In the genomic region with DNA sequence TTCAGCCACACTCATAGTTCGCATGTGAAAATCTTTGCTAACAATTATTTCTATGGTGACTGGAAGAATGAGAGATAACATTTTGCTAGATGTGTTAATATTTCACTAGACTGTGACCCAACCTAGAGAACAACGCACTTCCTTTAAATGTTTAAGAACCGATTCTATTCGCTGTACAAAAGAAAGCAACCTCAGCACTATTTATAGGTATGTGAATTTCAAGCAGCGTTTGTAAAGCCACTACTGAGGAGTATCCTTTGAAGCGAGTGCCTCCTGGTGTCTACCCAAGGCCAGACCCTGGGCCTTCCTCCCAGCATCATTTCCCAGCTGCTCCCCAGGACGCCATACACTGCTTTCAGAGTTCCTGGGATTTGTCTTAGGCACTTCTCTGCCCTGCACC, we compare ENCODE assay signal across 17 mouse cellular contexts. TPM values are rescaled to one million over a fixed set of nuclear protein-coding genes. Genes with fewer than 3 reads are reported as not detected.
DNase-seq lines count a peak whose midpoint lies in the region; ATAC-seq and TF ChIP-seq lines count a peak whose summit lies in the region.
"Had no signal": no experiment of that assay in that cellular context is flagged by ENCODE, and none has a peak within 500 bp of the region (broad histone marks: within the 10 kb centered on the region; RNA-seq: fewer than 3 reads in every experiment).

No protein-coding gene starts in this region.

- H3K4me2 ChIP-seq in hindbrain, embryonic 12.5 days (replicated peaks): peak overlapping the region; percentile 65
- no peak overlapping the region for H3K4me2 ChIP-seq in hindbrain, embryonic 11.5 days (replicated peaks; ENCODE audit: low read depth, low read length)
- peak overlapping the region; percentile 91 for H3K4me2 ChIP-seq in neural tube, embryonic 12.5 days (replicated peaks)
- H3K4me2 ChIP-seq in hindbrain, postnatal 0 days (ENCODE audit: low read depth, low read length): peak overlapping the region; percentile 86
- H3K4me2 ChIP-seq in stomach, postnatal 0 days (replicated peaks; ENCODE audit: low read depth): no peak overlapping the region
- H3K4me2 ChIP-seq: limb, embryonic 15.5 days had no signal

- H3K27me3 ChIP-seq in hindbrain, embryonic 12.5 days: peaks cover 5% of the 10 kb centered on the region
- 0 out of 2 replicates have a peak, but pooled peaks cover 3% of the 10 kb centered on the region for H3K27me3 ChIP-seq in hindbrain, embryonic 11.5 days (ENCODE audit: control insufficient read depth, insufficient read depth, low read length)
- H3K27me3 ChIP-seq in neural tube, embryonic 12.5 days (replicated peaks): peaks cover 11% of the 10 kb centered on the region
- H3K27me3 ChIP-seq in hindbrain, postnatal 0 days (ENCODE audit: insufficient read depth, low read length): no peaks in the 10 kb centered on the region
- no peaks in the 10 kb centered on the region for H3K27me3 ChIP-seq in stomach, postnatal 0 days (ENCODE audit: control insufficient read depth, insufficient read depth, low read length)

- H3K4me1 ChIP-seq in hindbrain, embryonic 12.5 days: peaks cover 37% of the 10 kb centered on the region
- H3K4me1 ChIP-seq in hindbrain, embryonic 11.5 days (replicated peaks; ENCODE audit: control insufficient read depth, insufficient read depth, low read length): peaks cover 7% of the 10 kb centered on the region; the same call in 1 of the 2 replicates
- H3K4me1 ChIP-seq in neural tube, embryonic 12.5 days: peaks cover 37% of the 10 kb centered on the region
- H3K4me1 ChIP-seq in hindbrain, postnatal 0 days (ENCODE audit: insufficient read depth, low read length): peaks cover 26% of the 10 kb centered on the region
- H3K4me1 ChIP-seq in stomach, postnatal 0 days (replicated peaks; ENCODE audit: control insufficient read depth, insufficient read depth): peaks cover 6% of the 10 kb centered on the region

- no peak for TF ChIP-seq EP300 in stomach, postnatal 0 days (optimal IDR thresholded peaks at IDR 0.05)

- no peak overlapping the region for H3K4me3 ChIP-seq in hindbrain, embryonic 12.5 days
- H3K4me3 ChIP-seq in hindbrain, embryonic 11.5 days (ENCODE audit: low read depth, low read length): no peak overlapping the region
- no peak overlapping the region for H3K4me3 ChIP-seq in neural tube, embryonic 12.5 days
- no peak overlapping the region for H3K4me3 ChIP-seq in hindbrain, postnatal 0 days (ENCODE audit: low read length)
- H3K4me3 ChIP-seq in stomach, postnatal 0 days (ENCODE audit: low read depth, low read length): no peak overlapping the region
- H3K4me3 ChIP-seq: limb, embryonic 15.5 days; myocyte had no signal

- no peak for DNase-seq in hindbrain, embryonic 11.5 days (ENCODE audit: low spot score)
- DNase-seq in neural tube, embryonic 10.5 days (ENCODE audit: extremely low spot score, low spot score): no peak
- DNase-seq in hindbrain, postnatal 0 days (ENCODE audit: low spot score): no peak
- no peak for DNase-seq in stomach, postnatal 0 days (ENCODE audit: low spot score)
- DNase-seq in cerebellum, postnatal 4 days (ENCODE audit: low spot score in 2 of 2): no peak
- DNase-seq: adrenal gland, postnatal 14 days; cerebellum, adult 9-10 months; gastrocnemius, postnatal 10 days; layer of hippocampus, adult 9-11 months; lung, adult 2 months; thymus, adult 2 months had no signal

- H3K36me3 ChIP-seq in hindbrain, embryonic 12.5 days: peaks cover 26% of the 10 kb centered on the region
- no peaks in the 10 kb centered on the region for H3K36me3 ChIP-seq in hindbrain, embryonic 11.5 days (ENCODE audit: control insufficient read depth, insufficient read depth, low read length)
- peaks cover 23% of the 10 kb centered on the region; the same call in 1 of the 2 replicates for H3K36me3 ChIP-seq in neural tube, embryonic 12.5 days
- peaks cover 7% of the 10 kb centered on the region; the same call in 1 of the 2 replicates for H3K36me3 ChIP-seq in hindbrain, postnatal 0 days (ENCODE audit: insufficient read depth, low read length)
- H3K36me3 ChIP-seq in stomach, postnatal 0 days (ENCODE audit: control insufficient read depth, insufficient read depth, low read length): no peaks in the 10 kb centered on the region

- no peak for ATAC-seq in hindbrain, embryonic 12.5 days (ENCODE audit: low FRiP score)
- no peak for ATAC-seq in hindbrain, embryonic 11.5 days (ENCODE audit: low FRiP score)
- ATAC-seq in neural tube, embryonic 12.5 days (ENCODE audit: low FRiP score, low read depth): no peak
- no peak for ATAC-seq in hindbrain, postnatal 0 days
- ATAC-seq in stomach, postnatal 0 days (ENCODE audit: low FRiP score, low TSS enrichment): peak; percentile 11; the same call in 1 of the 2 replicates
- ATAC-seq in megakaryocyte, adult 5-6 weeks (ENCODE audit: poor library complexity, severe bottlenecking): no peak

- no peak overlapping the region for H3K27ac ChIP-seq in hindbrain, embryonic 12.5 days
- H3K27ac ChIP-seq in hindbrain, embryonic 11.5 days (ENCODE audit: low read depth, low read length): no peak overlapping the region
- no peak overlapping the region for H3K27ac ChIP-seq in neural tube, embryonic 12.5 days
- H3K27ac ChIP-seq in hindbrain, postnatal 0 days: no peak overlapping the region
- H3K27ac ChIP-seq in stomach, postnatal 0 days (replicated peaks): no peak overlapping the region
- H3K27ac ChIP-seq: kidney, postnatal 0 days; limb, embryonic 15.5 days had no signal

- TF ChIP-seq CTCF in hindbrain, postnatal 0 days (IDR thresholded peaks at IDR 0.05; ENCODE audit: low read depth): peak; percentile 10; the same call in 1 of the 2 replicates
- peak; percentile 39 for TF ChIP-seq CTCF in stomach, postnatal 0 days (IDR thresholded peaks at IDR 0.05; ENCODE audit: low read depth)

- WGBS in hindbrain, embryonic 12.5 days: 60% methylated on average over 7 of the region's 7 CpGs
- WGBS in hindbrain, embryonic 11.5 days: 62% methylated on average over 7 of the region's 7 CpGs
- WGBS in neural tube, embryonic 12.5 days: 55% methylated on average over 7 of the region's 7 CpGs
- WGBS in hindbrain, postnatal 0 days: 56% methylated on average over 7 of the region's 7 CpGs
- WGBS in stomach, postnatal 0 days: 48% methylated on average over 7 of the region's 7 CpGs

- no peaks in the 10 kb centered on the region for H3K9me3 ChIP-seq in hindbrain, embryonic 12.5 days (replicated peaks)
- no peaks in the 10 kb centered on the region for H3K9me3 ChIP-seq in hindbrain, embryonic 11.5 days (ENCODE audit: control insufficient read depth, low read length)
- no peaks in the 10 kb centered on the region for H3K9me3 ChIP-seq in neural tube, embryonic 12.5 days
- H3K9me3 ChIP-seq in hindbrain, postnatal 0 days (ENCODE audit: low read length): no peaks in the 10 kb centered on the region
- H3K9me3 ChIP-seq in stomach, postnatal 0 days (ENCODE audit: control insufficient read depth, low read length): no peaks in the 10 kb centered on the region
- H3K9me3 ChIP-seq: limb, embryonic 15.5 days had no signal

- H3K9ac ChIP-seq in hindbrain, embryonic 12.5 days: no peak overlapping the region
- no peak overlapping the region for H3K9ac ChIP-seq in hindbrain, embryonic 11.5 days (ENCODE audit: low read depth, low read length)
- no peak overlapping the region for H3K9ac ChIP-seq in neural tube, embryonic 12.5 days
- H3K9ac ChIP-seq in hindbrain, postnatal 0 days (replicated peaks; ENCODE audit: low read length): no peak overlapping the region
- H3K9ac ChIP-seq in stomach, postnatal 0 days (ENCODE audit: low read length): no peak overlapping the region
- H3K9ac ChIP-seq: limb, embryonic 15.5 days had no signal

RNA-seq across cellular contexts. Expression of gene Dzip1, which starts 4.6 kb away (rescaled TPM):
- polyA plus RNA-seq in hindbrain, embryonic 12.5 days (2016; fragmentation: Nextera tagmentation; extraction: Ambion mirVana): 46.3 and 47.0 TPM in 2 replicates
- 31.7 and 40.0 TPM in 2 replicates for polyA plus RNA-seq in hindbrain, embryonic 11.5 days (2014; fragmentation: Nextera tagmentation; extraction: Ambion mirVana)
- polyA plus RNA-seq in neural tube, embryonic 12.5 days (2016; fragmentation: Nextera tagmentation; extraction: Ambion mirVana): 40.0 and 49.7 TPM in 2 replicates
- 352 and 378 TPM in 2 replicates for total RNA-seq in hindbrain, postnatal 0 days (2014; rRNA removed)
- polyA plus RNA-seq in hindbrain, postnatal 0 days (2015; fragmentation: Nextera tagmentation; extraction: Ambion mirVana): 99.0 and 102 TPM in 2 replicates
- 2.8 and 4.0 TPM in 2 replicates for polyA plus RNA-seq in stomach, postnatal 0 days (2015; fragmentation: Nextera tagmentation; extraction: Ambion mirVana)
- 0.02 and 0.36 TPM in 2 replicates for total RNA-seq in megakaryocyte, adult 5-6 weeks (2015)
- total RNA-seq in megakaryocyte, adult 5-6 weeks (2017): 0.04 and 0.61 TPM in 2 replicates

RNA-seq across cellular contexts. Expression of gene Dnajc3, which starts 17.1 kb away (rescaled TPM):
- polyA plus RNA-seq in hindbrain, embryonic 12.5 days (2016; fragmentation: Nextera tagmentation; extraction: Ambion mirVana): 33.3 and 33.5 TPM in 2 replicates
- 34.4 and 35.9 TPM in 2 replicates for polyA plus RNA-seq in hindbrain, embryonic 11.5 days (2014; fragmentation: Nextera tagmentation; extraction: Ambion mirVana)
- 25.6 and 26.4 TPM in 2 replicates for polyA plus RNA-seq in neural tube, embryonic 12.5 days (2016; fragmentation: Nextera tagmentation; extraction: Ambion mirVana)
- 16.7 and 19.0 TPM in 2 replicates for total RNA-seq in hindbrain, postnatal 0 days (2014; rRNA removed)
- 22.8 and 23.2 TPM in 2 replicates for polyA plus RNA-seq in hindbrain, postnatal 0 days (2015; fragmentation: Nextera tagmentation; extraction: Ambion mirVana)
- 44.9 and 49.5 TPM in 2 replicates for polyA plus RNA-seq in stomach, postnatal 0 days (2015; fragmentation: Nextera tagmentation; extraction: Ambion mirVana)
- 42.9 and 43.6 TPM in 2 replicates for total RNA-seq in megakaryocyte, adult 5-6 weeks (2015)
- 72.4 and 74.1 TPM in 2 replicates for total RNA-seq in megakaryocyte, adult 5-6 weeks (2017)

Comparison
In these comparisons a context has a peak if more than half of its experiments do, and no peak if none do; other contexts are left out.
1. H3K4me2 ChIP-seq: peak in hindbrain, embryonic 12.5 days (single experiment), neural tube, embryonic 12.5 days (single experiment) and hindbrain, postnatal 0 days (single experiment); none in hindbrain, embryonic 11.5 days (single experiment) and stomach, postnatal 0 days (single experiment).